Mouse (Mus musculus): ENCODE measurements around the gene Ky. TPM values are rescaled to one million over a fixed set of nuclear protein-coding genes. Genes with fewer than 3 reads are reported as not detected.
A peak's percentile ranks its signal among the peaks of the same experiment; 100 is the strongest.

Ky gene
- polyA plus RNA-seq, 1 experiment from 2014 or later, result 1.2 TPM

DNA sequence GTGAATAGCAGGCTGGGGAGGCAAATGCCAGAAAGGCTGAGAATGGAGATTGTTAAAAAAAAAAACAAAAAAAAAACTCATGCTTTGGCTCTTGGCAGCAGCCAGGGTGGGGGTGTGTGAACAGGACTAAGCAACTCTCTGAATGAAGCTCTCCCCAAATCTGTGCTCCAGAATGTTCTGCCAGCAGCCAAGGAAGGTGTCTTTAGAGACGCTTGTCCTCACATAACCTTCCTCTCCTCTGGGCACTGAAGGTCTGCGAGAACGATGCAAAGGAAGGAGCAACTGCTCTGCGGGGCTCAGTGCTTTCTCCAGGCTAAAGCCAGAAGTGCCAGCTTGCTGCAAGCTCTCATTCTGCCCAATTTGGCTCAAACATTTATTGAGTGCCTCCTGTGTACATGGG is 6.3 kb upstream of the Ky start:
- Histone ChIP-seq H3K9ac (ENCODE audit: low read length) (no peak overlapping the region), H3K9me3 (replicated peaks; ENCODE audit: control insufficient read depth, low read length) (no peaks in the 10 kb centered on the region), H3K4me3 (ENCODE audit: low read length) (no peak overlapping the region), H3K27ac (ENCODE audit: low read length) (no peak overlapping the region), H3K4me2 (ENCODE audit: low read depth, low read length) (no peak overlapping the region), H3K27me3 (ENCODE audit: control insufficient read depth, insufficient read depth, low read length) (no peaks in the 10 kb centered on the region), H3K36me3 (ENCODE audit: control insufficient read depth, insufficient read depth) (no peaks in the 10 kb centered on the region), H3K4me1 (ENCODE audit: control insufficient read depth, insufficient read depth, low read length) (peaks cover 25% of the 10 kb centered on the region)
- WGBS, result 80% methylated on average over 4 of the region's 4 CpGs
- ATAC-seq (replicated peaks; ENCODE audit: extremely low read depth, insufficient read depth, low FRiP score), result no peak

DNA sequence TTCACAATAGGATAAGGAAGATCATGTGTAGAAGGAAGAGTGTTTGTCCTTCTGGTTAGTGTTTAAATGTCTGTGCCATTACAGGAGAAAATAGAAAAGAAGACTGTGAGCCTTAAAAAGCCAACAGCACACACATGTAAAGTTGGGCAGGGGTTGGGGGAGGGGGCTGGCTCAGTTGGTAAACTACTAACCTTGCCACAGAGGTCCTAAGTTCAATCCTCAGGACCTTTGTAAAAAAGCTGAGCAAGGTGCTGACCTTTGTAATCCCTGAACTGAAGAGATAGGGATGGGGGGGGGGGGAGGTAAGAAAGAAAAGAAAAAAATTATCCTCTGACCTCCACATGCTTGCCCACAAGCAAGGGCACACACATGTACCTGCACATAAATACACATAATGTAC is 5.8 kb upstream of the Ky start:
- ATAC-seq (replicated peaks; ENCODE audit: extremely low read depth, insufficient read depth, low FRiP score), result no peak
- Histone ChIP-seq H3K4me1 (ENCODE audit: control insufficient read depth, insufficient read depth, low read length) (peaks cover 30% of the 10 kb centered on the region), H3K9me3 (replicated peaks; ENCODE audit: control insufficient read depth, low read length) (no peaks in the 10 kb centered on the region), H3K4me3 (ENCODE audit: low read length) (no peak overlapping the region), H3K27ac (ENCODE audit: low read length) (no peak overlapping the region), H3K27me3 (ENCODE audit: control insufficient read depth, insufficient read depth, low read length) (no peaks in the 10 kb centered on the region), H3K36me3 (ENCODE audit: control insufficient read depth, insufficient read depth) (no peaks in the 10 kb centered on the region), H3K9ac (ENCODE audit: low read length) (no peak overlapping the region), H3K4me2 (ENCODE audit: low read depth, low read length) (no peak overlapping the region)

DNA sequence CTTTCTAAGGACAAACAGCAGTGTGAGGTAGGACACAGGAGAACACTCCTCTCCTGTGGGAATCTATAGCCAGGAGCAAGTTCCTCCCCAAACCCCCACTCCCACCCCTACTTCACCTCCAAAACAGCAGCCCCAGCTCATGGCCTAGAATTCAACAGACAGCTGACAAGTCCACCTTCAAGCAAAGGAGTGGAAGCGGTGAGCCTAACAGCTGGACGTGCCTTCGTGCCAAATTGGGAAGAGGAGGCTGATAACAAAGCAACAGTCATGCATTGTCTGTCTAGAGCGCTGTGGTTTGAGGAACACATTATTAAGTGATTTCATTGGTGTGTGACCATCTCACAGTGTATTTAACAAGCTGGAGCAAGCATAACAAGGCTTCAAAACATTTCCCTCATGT is 4.4 kb upstream of the Ky start:
- Histone ChIP-seq H3K4me2 (ENCODE audit: low read depth, low read length) (no peak overlapping the region), H3K27ac (ENCODE audit: low read length) (no peak overlapping the region), H3K27me3 (ENCODE audit: control insufficient read depth, insufficient read depth, low read length) (peaks cover 8% of the 10 kb centered on the region), H3K36me3 (ENCODE audit: control insufficient read depth, insufficient read depth) (no peaks in the 10 kb centered on the region), H3K9ac (ENCODE audit: low read length) (no peak overlapping the region), H3K9me3 (replicated peaks; ENCODE audit: control insufficient read depth, low read length) (no peaks in the 10 kb centered on the region), H3K4me3 (ENCODE audit: low read length) (no peak overlapping the region), H3K4me1 (ENCODE audit: control insufficient read depth, insufficient read depth, low read length) (peaks cover 38% of the 10 kb centered on the region)
- no peak for ATAC-seq (replicated peaks; ENCODE audit: extremely low read depth, insufficient read depth, low FRiP score)
- 38% methylated on average over 4 of the region's 4 CpGs for WGBS

DNA sequence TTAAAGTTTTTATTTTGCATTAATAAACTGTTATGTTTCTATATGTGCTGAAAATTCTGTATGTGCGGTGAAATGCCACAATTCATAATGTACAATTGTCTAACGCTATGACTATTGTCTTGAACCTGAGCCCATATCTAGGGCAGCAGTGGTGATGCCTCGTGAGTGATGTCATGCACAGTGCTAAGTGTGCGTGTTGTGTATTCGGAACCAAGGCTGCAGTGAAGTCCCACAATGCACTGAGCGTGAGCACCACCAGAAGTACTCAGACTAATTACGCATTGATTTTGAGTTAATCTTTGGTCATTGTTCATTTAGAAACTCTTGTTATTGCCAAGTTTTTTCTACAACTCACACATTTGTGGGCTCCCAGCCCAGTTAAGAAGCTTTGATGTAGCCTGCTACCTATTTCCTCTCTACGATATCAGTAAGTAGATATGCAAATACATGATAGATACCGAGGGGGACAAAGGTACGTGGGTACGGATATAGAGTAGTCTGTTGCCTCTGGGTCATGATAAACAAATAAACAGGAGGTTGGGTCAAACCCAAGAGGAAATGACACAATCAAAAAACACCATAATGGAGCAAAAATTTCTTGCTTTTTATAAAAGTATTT is 3.4 kb upstream of the Ky start:
- no peak overlapping the region for H3K4me2 ChIP-seq (ENCODE audit: low read depth, low read length)
- H3K9ac ChIP-seq (ENCODE audit: low read length), result no peak overlapping the region
- 56% methylated on average over 11 of the region's 11 CpGs for WGBS
- H3K4me1 ChIP-seq (ENCODE audit: control insufficient read depth, insufficient read depth, low read length), result peaks cover 39% of the 10 kb centered on the region
- no peak overlapping the region for H3K27ac ChIP-seq (ENCODE audit: low read length)
- no peaks in the 10 kb centered on the region for H3K36me3 ChIP-seq (ENCODE audit: control insufficient read depth, insufficient read depth)
- H3K27me3 ChIP-seq (ENCODE audit: control insufficient read depth, insufficient read depth, low read length), result peaks cover 18% of the 10 kb centered on the region
- no peaks in the 10 kb centered on the region for H3K9me3 ChIP-seq (replicated peaks; ENCODE audit: control insufficient read depth, low read length)
- no peak overlapping the region for H3K4me3 ChIP-seq (ENCODE audit: low read length)
- no peak for ATAC-seq (replicated peaks; ENCODE audit: extremely low read depth, insufficient read depth, low FRiP score)

DNA sequence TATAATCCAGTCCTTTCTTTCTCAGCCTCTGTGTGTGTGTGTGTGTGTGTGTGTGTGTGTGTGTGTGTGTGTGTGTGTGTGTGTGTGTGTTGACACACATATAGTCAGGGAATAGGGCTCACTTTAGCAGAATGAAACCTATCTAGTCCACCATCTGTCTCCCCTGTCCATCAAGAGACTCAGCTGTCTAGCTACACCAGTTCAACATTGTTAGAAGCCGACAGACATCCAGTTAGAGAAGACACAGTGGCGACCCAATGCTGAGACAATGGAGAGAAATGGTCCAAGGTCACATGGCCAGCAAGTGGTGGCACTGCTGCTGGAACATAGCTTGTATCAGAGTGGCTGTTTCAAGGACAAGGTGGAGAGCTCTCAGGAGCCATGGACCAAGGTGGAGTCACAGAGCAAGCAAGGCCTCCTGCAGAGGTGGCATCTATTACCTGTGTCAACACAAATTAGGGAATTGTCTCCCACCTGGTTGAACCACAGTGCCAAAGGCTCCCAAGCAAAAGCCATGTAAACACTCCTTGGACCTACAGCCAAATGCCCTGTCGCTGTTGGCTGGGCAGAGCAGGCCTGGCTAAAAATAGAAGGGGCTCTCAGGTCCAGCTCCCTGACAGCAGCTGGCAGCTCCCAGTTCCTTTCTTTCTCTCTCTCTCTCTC is 703 bp upstream of the Ky start:
- no peaks in the 10 kb centered on the region for H3K9me3 ChIP-seq (replicated peaks; ENCODE audit: control insufficient read depth, low read length)
- no peak overlapping the region for H3K4me3 ChIP-seq (ENCODE audit: low read length)
- H3K27ac ChIP-seq (ENCODE audit: low read length), result peak overlapping the region; percentile 89
- H3K27me3 ChIP-seq (ENCODE audit: control insufficient read depth, insufficient read depth, low read length), result peaks cover 21% of the 10 kb centered on the region
- peaks cover 23% of the 10 kb centered on the region for H3K4me1 ChIP-seq (ENCODE audit: control insufficient read depth, insufficient read depth, low read length)
- H3K9ac ChIP-seq (ENCODE audit: low read length), result no peak overlapping the region
- ATAC-seq (replicated peaks; ENCODE audit: extremely low read depth, insufficient read depth, low FRiP score), result peak; percentile 88
- 52% methylated on average over 3 of the region's 3 CpGs for WGBS
- H3K4me2 ChIP-seq (ENCODE audit: low read depth, low read length), result peak overlapping the region; percentile 69; the same call in 1 of the 2 replicates
- no peaks in the 10 kb centered on the region for H3K36me3 ChIP-seq (ENCODE audit: control insufficient read depth, insufficient read depth)

DNA sequence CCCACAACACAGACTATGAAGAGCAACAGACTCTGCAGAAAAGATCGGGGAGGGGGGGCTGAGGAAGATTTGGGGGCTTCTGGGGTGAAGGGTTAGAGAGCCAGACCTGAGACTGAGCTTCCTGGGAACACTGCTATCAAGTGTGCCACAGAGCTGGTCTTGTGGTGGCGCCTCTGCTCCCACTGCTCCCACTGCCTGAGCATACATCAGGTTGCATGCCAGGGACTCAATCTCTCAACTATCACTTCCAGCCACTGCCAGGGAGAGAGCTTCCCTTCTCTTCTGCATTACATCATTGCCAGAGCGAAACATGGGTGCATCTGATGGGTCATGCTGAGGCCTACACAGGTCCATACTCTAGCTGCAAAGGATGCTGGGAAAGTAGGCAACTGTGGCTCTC is 2.8 kb downstream of the Ky start:
- no peak overlapping the region for H3K4me2 ChIP-seq (ENCODE audit: low read depth, low read length)
- ATAC-seq (replicated peaks; ENCODE audit: extremely low read depth, insufficient read depth, low FRiP score), result no peak
- no peak overlapping the region for H3K27ac ChIP-seq (ENCODE audit: low read length)
- WGBS, result 78% methylated on average over 3 of the region's 3 CpGs
- no peak overlapping the region for H3K9ac ChIP-seq (ENCODE audit: low read length)
- H3K4me1 ChIP-seq (ENCODE audit: control insufficient read depth, insufficient read depth, low read length), result peaks cover 27% of the 10 kb centered on the region
- no peak overlapping the region for H3K4me3 ChIP-seq (ENCODE audit: low read length)
- H3K9me3 ChIP-seq (replicated peaks; ENCODE audit: control insufficient read depth, low read length), result no peaks in the 10 kb centered on the region
- peaks cover 21% of the 10 kb centered on the region for H3K27me3 ChIP-seq (ENCODE audit: control insufficient read depth, insufficient read depth, low read length)
- H3K36me3 ChIP-seq (ENCODE audit: control insufficient read depth, insufficient read depth), result no peaks in the 10 kb centered on the region

DNA sequence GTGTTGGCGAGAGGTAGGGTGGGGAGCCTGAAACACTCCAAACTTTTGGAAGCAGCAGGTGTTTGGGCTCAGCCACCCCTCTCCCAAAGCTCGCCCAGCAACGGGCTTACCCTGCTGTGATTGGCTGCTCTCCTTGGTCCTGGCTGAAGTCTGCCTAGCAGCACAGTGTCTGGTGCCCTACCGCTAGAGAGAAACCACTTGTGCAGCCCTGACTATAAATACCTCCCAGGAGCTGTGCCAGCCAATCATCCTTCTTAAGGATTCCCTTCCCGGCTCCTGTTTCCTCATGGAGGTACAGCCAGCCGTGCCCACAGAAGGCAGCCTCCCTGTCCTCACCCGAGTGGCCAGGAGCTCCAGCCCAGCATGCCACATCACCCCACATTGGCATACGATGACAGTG is 5.9 kb downstream of the Ky start:
- ATAC-seq (replicated peaks; ENCODE audit: extremely low read depth, insufficient read depth, low FRiP score), result peak; percentile 96
- H3K4me2 ChIP-seq (ENCODE audit: low read depth, low read length), result peak overlapping the region; percentile 31
- WGBS, result 24% methylated on average over 8 of the region's 8 CpGs
- no peak overlapping the region for H3K4me3 ChIP-seq (ENCODE audit: low read length)
- no peak overlapping the region for H3K9ac ChIP-seq (ENCODE audit: low read length)
- H3K27ac ChIP-seq (ENCODE audit: low read length), result peak overlapping the region; percentile 57
- no peaks in the 10 kb centered on the region for H3K36me3 ChIP-seq (ENCODE audit: control insufficient read depth, insufficient read depth)
- peaks cover 12% of the 10 kb centered on the region for H3K27me3 ChIP-seq (ENCODE audit: control insufficient read depth, insufficient read depth, low read length)
- peaks cover 11% of the 10 kb centered on the region for H3K4me1 ChIP-seq (ENCODE audit: control insufficient read depth, insufficient read depth, low read length)
- no peaks in the 10 kb centered on the region for H3K9me3 ChIP-seq (replicated peaks; ENCODE audit: control insufficient read depth, low read length)

DNA sequence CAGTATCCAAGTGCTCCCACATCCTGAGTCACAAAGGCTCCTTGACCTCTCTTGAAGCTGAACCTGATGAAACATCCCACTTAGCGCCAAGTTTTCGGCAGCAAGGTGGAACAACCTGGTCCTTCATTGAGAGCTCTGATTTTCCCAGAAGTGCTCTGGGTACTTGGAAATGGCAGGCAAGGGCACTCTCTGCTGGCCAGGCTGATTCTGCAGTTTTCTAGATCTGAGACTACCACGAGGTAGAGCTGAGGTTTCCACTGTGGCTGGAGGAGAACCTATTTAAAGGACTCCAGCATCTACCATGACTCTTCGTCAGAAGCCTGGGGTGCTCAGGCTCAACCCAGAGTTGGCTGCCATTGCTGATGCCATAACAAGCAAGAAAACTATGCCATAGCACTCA is 8.0 kb downstream of the Ky start:
- H3K36me3 ChIP-seq (ENCODE audit: control insufficient read depth, insufficient read depth), result peaks cover 4% of the 10 kb centered on the region; the same call in 1 of the 2 replicates
- H3K9me3 ChIP-seq (replicated peaks; ENCODE audit: control insufficient read depth, low read length), result no peaks in the 10 kb centered on the region
- H3K27ac ChIP-seq (ENCODE audit: low read length), result no peak overlapping the region
- H3K4me1 ChIP-seq (ENCODE audit: control insufficient read depth, insufficient read depth, low read length), result peaks cover 9% of the 10 kb centered on the region
- no peak for ATAC-seq (replicated peaks; ENCODE audit: extremely low read depth, insufficient read depth, low FRiP score)
- 73% methylated on average over 4 of the region's 4 CpGs for WGBS
- 0 out of 2 replicates have a peak, but pooled peaks cover 2% of the 10 kb centered on the region for H3K27me3 ChIP-seq (ENCODE audit: control insufficient read depth, insufficient read depth, low read length)
- H3K4me2 ChIP-seq (ENCODE audit: low read depth, low read length), result no peak overlapping the region
- no peak overlapping the region for H3K9ac ChIP-seq (ENCODE audit: low read length)
- no peak overlapping the region for H3K4me3 ChIP-seq (ENCODE audit: low read length)

DNA sequence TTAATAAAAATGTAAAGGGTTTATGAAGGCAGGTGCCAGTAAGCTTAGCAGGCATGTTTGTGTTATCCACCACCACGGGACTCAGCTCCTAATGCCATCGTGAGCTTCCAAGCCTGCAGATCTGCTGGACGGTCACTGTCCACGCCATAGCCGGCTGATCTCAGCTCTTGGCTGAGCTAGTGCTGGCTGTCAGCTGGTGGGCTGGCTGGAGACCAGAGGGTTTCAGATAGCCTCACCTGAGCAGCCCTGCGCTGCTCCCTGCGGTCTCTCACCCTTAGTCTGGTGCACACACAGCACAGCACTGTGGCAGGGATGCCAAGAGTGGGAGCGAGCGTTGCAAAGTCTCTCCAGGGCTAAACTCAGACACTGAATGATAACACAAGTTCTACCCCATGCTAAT is 12.9 kb downstream of the Ky start:
- no peak overlapping the region for H3K4me2 ChIP-seq (ENCODE audit: low read depth, low read length)
- WGBS, result 75% methylated on average over 9 of the region's 9 CpGs
- no peaks in the 10 kb centered on the region for H3K4me1 ChIP-seq (ENCODE audit: control insufficient read depth, insufficient read depth, low read length)
- no peak overlapping the region for H3K27ac ChIP-seq (ENCODE audit: low read length)
- H3K36me3 ChIP-seq (ENCODE audit: control insufficient read depth, insufficient read depth), result peaks cover 4% of the 10 kb centered on the region; the same call in 1 of the 2 replicates
- H3K9ac ChIP-seq (ENCODE audit: low read length), result no peak overlapping the region
- H3K9me3 ChIP-seq (replicated peaks; ENCODE audit: control insufficient read depth, low read length), result no peaks in the 10 kb centered on the region
- no peak for ATAC-seq (replicated peaks; ENCODE audit: extremely low read depth, insufficient read depth, low FRiP score)
- H3K4me3 ChIP-seq (ENCODE audit: low read length), result no peak overlapping the region
- 0 out of 2 replicates have a peak, but pooled peaks cover 1% of the 10 kb centered on the region for H3K27me3 ChIP-seq (ENCODE audit: control insufficient read depth, insufficient read depth, low read length)

Measured in heart, embryonic 16.5 days (tissue).